Mouse (Mus musculus) MEL (cell line): ENCODE data around the gene Pmm1.

Source experiments
- CHD1 ChIP-seq: IDR thresholded peaks from 2 replicates; pipeline ENCODE4 v1.6.1; 2012; ENCODE audit warnings: low read depth, mild to moderate bottlenecking, inconsistent platforms, low read length, improper control_type of control experiment
- MEF2A ChIP-seq: IDR thresholded peaks from 2 replicates; pipeline ENCODE4 v1.6.1; 2014; ENCODE audit warnings: low read depth, mild to moderate bottlenecking, inconsistent platforms, low read length, improper control_type of control experiment; ENCODE audit not compliant: poor library complexity, insufficient replicate concordance, severe bottlenecking; ENCODE audit errors: extremely low read depth
- USF1 ChIP-seq: IDR thresholded peaks from 2 replicates; pipeline ENCODE4 v1.6.1; 2014; ENCODE audit warnings: low read depth, mild to moderate bottlenecking, inconsistent platforms, low read length, improper control_type of control experiment, moderate library complexity

GRCm38 (mm10) chr15:81932951-81933470, 27.7 kb downstream of the Pmm1 start:
- TF ChIP-seq MEF2A (no peak), USF1 (no peak), CHD1 (no peak)
